Mouse (Mus musculus): ENCODE measurements around the gene Ldb2. TPM values are rescaled to one million over a fixed set of nuclear protein-coding genes. Genes with fewer than 3 reads are reported as not detected.

The Ldb2 gene
- total RNA-seq, 2 experiments from 2014 or later: not detected

DNA sequence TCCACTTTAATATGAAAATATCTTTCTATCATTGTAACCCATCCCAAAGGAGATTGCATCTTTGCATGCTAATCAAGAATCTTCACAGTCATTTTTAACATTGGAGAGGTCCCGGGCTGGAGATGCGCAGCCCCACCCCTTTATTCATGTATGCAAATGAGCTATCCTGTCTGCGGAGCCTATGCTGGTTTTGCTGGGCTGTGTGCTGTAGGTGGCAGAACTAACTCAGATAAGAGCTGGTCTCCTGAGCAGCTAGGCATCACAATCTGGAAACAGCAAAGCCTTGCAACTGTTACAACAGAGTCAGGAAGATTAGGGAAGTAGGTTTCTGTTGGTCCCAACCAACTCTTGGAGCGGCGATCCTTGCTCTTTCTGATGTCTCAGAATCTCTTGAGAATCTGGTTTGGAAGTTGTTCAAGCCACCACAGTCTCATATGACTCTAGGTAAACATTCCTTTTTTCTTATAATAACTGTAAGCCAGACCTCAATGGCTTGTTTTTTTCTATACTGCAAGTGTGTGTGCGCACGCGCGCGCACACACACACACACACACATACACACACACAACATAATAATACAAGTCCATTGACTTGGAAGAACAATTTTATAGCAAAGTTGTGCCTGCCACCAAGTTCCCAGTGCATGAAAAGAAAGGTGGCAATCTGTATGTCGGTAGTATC is 315.9 kb downstream of the Ldb2 start:
- ATAC-seq (replicated peaks; ENCODE audit: low FRiP score, poor library complexity, severe bottlenecking): no peak

DNA sequence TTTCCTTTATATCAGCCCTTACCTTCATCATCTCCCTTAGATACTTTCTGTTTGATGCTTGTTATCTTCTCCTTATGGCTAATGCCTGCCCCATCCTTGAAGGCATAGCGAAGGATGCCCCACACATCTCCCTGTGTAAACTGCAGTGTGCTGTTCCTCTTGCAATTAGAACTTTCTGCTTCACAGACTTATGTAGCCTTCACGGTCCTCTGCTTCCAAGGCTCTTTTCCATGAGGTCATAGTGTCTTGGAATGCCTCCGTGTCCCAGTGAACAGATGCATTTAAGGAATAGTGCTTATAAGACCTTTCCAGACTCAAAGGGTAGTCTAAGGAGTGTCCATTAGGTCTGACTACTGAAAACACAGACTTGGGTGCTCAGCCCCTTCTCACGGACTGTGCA is 318.1 kb downstream of the Ldb2 start:
- ATAC-seq (replicated peaks; ENCODE audit: low FRiP score, poor library complexity, severe bottlenecking): no peak

DNA sequence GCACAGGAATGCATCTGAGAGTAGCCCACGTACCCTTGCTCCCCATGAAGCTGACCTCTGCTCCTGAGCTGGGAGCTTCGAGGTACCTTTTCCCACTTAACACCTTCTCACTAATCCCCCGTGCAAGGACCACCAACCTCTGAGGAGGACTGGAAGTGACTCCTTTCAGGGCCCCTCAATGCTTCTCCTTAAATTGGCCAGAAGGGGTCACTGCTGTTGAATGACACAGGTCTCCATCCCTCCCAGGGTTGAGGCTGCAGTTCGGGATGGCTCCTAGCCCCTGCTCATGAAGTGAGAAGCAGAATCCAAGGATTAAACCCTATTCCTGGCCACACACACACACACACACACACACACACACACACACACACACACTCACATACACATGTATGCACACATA is 323.1 kb downstream of the Ldb2 start:
- no peak for ATAC-seq (replicated peaks; ENCODE audit: low FRiP score, poor library complexity, severe bottlenecking)

DNA sequence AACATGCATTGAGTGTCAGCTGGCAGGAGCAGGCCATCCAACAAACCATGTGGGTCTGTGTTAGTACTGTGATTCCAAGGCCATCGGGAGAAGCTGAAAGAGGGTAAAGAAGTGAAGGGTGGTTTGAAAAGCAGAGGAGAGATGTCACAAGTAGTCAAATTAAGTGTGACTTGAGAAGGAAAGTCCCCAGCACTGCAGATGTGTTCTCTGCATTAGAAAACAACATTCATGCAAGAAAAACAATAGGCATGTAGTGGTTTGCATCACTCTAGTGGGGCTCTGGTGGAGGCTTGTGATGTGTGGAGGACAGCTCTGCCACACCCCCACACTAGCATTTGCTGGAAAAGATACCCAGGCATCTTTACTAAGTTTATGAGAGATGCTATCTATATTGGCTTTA is 323.9 kb downstream of the Ldb2 start:
- no peak for ATAC-seq (replicated peaks; ENCODE audit: low FRiP score, poor library complexity, severe bottlenecking)

DNA sequence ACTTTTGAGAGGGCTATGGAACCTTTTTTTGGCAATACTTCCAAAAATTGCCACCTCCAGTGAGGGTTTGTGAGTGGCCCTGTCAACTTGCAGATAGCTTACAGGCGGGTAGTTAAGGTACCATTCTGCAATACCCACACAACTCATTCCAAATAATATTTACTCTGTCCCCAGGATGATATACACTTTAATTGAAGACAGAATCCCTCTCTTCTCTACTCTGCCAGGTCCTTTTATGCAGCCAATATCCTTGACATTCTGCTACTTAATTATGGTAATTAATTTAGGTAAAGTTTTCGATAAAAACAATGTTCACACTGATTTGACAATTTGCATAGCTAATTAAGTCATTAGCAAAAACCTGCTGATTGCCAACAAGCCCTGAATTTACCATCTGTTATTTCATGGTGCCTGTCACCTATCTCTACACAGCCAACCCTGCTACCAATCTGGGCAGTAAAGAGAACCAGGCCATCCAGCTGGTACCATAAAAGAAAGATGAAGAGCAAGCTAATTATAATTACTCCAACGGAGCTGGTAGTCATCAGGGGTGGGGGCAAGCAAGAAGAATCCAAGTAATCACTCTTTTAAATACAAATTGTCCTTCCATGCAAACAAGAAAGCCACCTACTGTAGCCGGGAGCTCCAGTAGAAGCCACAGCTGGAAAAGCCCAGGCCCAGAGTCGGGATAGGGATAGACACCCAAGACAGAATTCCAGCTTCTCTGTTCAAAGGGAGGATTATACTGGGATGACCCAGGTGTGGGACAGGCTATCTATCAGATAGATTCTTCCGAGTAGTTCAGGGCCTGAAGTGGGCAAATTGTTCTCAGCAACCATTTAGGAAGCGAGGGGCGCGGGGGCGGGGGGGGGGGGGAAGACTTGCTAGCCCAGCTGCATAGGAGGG is 325.4 kb downstream of the Ldb2 start:
- no peak for ATAC-seq (replicated peaks; ENCODE audit: low FRiP score, poor library complexity, severe bottlenecking)

DNA sequence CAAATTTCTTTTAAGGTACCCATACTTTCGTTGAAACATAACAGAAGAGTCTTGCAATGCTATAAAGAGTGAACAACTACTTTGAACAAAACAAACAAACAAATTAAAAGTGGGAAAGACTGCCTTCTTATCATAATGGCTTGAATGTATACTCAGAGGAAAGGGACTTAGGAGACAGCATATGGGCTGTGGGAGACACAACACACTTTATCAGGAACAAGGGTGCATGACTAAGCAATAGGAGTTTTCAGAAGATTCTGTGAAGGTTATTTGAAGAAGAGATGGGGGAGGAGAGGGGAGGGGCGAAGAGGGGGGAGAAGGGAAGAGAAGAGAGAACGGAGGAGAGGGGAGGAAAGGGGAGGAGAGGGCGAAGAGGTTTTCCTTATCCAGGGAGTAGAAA is 334.2 kb downstream of the Ldb2 start:
- no peak for ATAC-seq (replicated peaks; ENCODE audit: low FRiP score, poor library complexity, severe bottlenecking)

Measured in erythroblast, adult 5-6 weeks (primary cell).